Mouse (Mus musculus) brain, embryonic 14.5 days (tissue): ENCODE data around the gene Pla2g2c. TPM values are rescaled to one million over a fixed set of nuclear protein-coding genes. Genes with fewer than 3 reads are reported as not detected.

Experiments
- DNase-seq: peaks from one replicate; pipeline ENCODE4 v3.0.0-alpha.2; 2011; ENCODE audit warnings: low read depth
- CTCF ChIP-seq: fragments of 200-500 bp; IDR thresholded peaks from 2 replicates; pipeline ENCODE4 v1.5.1; 2012; ENCODE audit warnings: inconsistent platforms, mild to moderate bottlenecking, moderate library complexity, borderline replicate concordance; ENCODE audit not compliant: insufficient read depth, insufficient read length; ENCODE audit errors: extremely low read depth
- POLR2A ChIP-seq: fragments of 200-500 bp; IDR thresholded peaks from 2 replicates; pipeline ENCODE4 v1.6.1; 2012; ENCODE audit warnings: mild to moderate bottlenecking, inconsistent platforms, borderline replicate concordance; ENCODE audit not compliant: poor library complexity, insufficient read depth, insufficient read length, severe bottlenecking; ENCODE audit errors: extremely low read depth
- polyA plus RNA-seq: library from polyadenylated mRNA; depleted of rRNA; stranded (reverse); fragments of >200 nt; gene quantifications from 2 replicates; pipeline ENCODE4 v1.2.3, GENCODE M21; 2012; rRNA removed

Gene Pla2g2c
- 0.24 and 0.63 TPM in 2 replicates for polyA plus RNA-seq

- no peak for DNase-seq
- TF ChIP-seq CTCF (no peak), POLR2A (no peak)
Measured at GRCm38 (mm10) chr4:138724354-138725126, at the start of gene Pla2g2c. Pla2g2c (plus strand) TSS chr4:138724792.

- DNase-seq = no peak
Measured at GRCm38 (mm10) chr4:138676480-138676879, 48.1 kb upstream of the Pla2g2c start.

GRCm38 (mm10) chr4:138677579-138677978, 47.0 kb upstream of the Pla2g2c start:
- DNase-seq = peak; percentile 90

More at GRCm38 (mm10) chr4:138676480-138676879, 48.1 kb upstream of the Pla2g2c start:
- TF ChIP-seq POLR2A (no peak), CTCF (no peak)

GRCm38 (mm10) chr4:138680124-138680523, 44.5 kb upstream of the Pla2g2c start:
- DNase-seq = no peak
- TF ChIP-seq CTCF = no peak
- TF ChIP-seq POLR2A = no peak

More at GRCm38 (mm10) chr4:138677579-138677978, 47.0 kb upstream of the Pla2g2c start:
- TF ChIP-seq POLR2A (no peak), CTCF (no peak)

- TF ChIP-seq POLR2A (no peak), CTCF (no peak)
- DNase-seq = no peak
Measured at GRCm38 (mm10) chr4:138682760-138683159, 41.8 kb upstream of the Pla2g2c start.

GRCm38 (mm10) chr4:138685813-138686212, 38.8 kb upstream of the Pla2g2c start:
- no peak for TF ChIP-seq CTCF
- no peak for TF ChIP-seq POLR2A
- DNase-seq = no peak

- TF ChIP-seq CTCF (no peak), POLR2A (no peak)
- peak; percentile 94 for DNase-seq
Measured at GRCm38 (mm10) chr4:138689094-138689512, 35.5 kb upstream of the Pla2g2c start.

GRCm38 (mm10) chr4:138690561-138690960, 34.0 kb upstream of the Pla2g2c start:
- no peak for TF ChIP-seq POLR2A
- no peak for DNase-seq

GRCm38 (mm10) chr4:138691443-138692181, 33.0 kb upstream of the Pla2g2c start:
- TF ChIP-seq POLR2A (no peak), CTCF (no peak)
- no peak for DNase-seq

- TF ChIP-seq CTCF (no peak), POLR2A (no peak)
- peak; percentile 71 for DNase-seq
Measured at GRCm38 (mm10) chr4:138693043-138693692, 31.4 kb upstream of the Pla2g2c start.

GRCm38 (mm10) chr4:138696720-138697119, 27.9 kb upstream of the Pla2g2c start:
- DNase-seq = peak; percentile 85
- no peak for TF ChIP-seq CTCF
- TF ChIP-seq POLR2A = no peak
